ENCODE assay signal across 11 mouse cellular contexts in the genomic region with DNA sequence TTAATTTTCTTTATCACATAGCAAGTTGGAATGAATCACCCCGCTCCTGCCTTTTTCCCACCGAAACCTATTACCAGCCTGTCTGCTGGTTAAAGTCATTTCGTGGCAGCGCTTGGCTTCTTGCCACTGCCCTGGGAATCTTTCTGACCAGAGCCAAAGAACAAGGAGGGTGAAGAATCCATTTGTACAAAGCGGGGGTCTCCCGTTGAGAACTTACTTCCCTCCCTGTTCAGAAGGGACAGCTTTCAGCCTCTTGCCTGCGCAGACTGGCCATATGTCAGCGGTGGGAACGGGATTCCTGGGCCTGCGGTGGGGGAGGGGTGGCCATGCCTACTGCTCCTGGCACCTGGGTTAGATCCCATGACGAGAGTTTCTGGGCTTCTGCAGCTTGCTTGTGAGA. TPM values are rescaled to one million over a fixed set of nuclear protein-coding genes. Genes with fewer than 3 reads are reported as not detected.
A peak's percentile ranks its signal among the peaks of the same experiment; 100 is the strongest.
DNase-seq lines count a peak whose midpoint lies in the region; ATAC-seq and TF ChIP-seq lines count a peak whose summit lies in the region.
"Had no signal": no experiment of that assay in that cellular context is flagged by ENCODE, and none has a peak within 500 bp of the region (broad histone marks: within the 10 kb centered on the region; RNA-seq: fewer than 3 reads in every experiment).

No protein-coding gene starts in this region.

- no peaks in the 10 kb centered on the region for H3K27me3 ChIP-seq in stomach, embryonic 14.5 days (ENCODE audit: control insufficient read depth, insufficient read depth, low read length)
- no peaks in the 10 kb centered on the region for H3K27me3 ChIP-seq in stomach, postnatal 0 days (ENCODE audit: control insufficient read depth, insufficient read depth, low read length)
- H3K27me3 ChIP-seq in embryonic facial prominence, embryonic 14.5 days (replicated peaks; ENCODE audit: control insufficient read depth, insufficient read depth, low read length) = no peaks in the 10 kb centered on the region
- no peaks in the 10 kb centered on the region for H3K27me3 ChIP-seq in limb, embryonic 11.5 days (ENCODE audit: control insufficient read depth, insufficient read depth, low read length)
- H3K27me3 ChIP-seq in kidney, adult 2 months (replicated peaks; ENCODE audit: control insufficient read depth, insufficient read depth, low read length) = no peaks in the 10 kb centered on the region

- TF ChIP-seq CTCF in stomach, postnatal 0 days (IDR thresholded peaks at IDR 0.05; ENCODE audit: low read depth) = no peak
- TF ChIP-seq CTCF in kidney, adult 2 months (conservative IDR thresholded peaks at IDR 0.05; ENCODE audit: insufficient read depth, insufficient read length, low read depth, low read length) = no peak

- H3K9me3 ChIP-seq in stomach, embryonic 14.5 days (ENCODE audit: control insufficient read depth, low read depth, low read length) = no peaks in the 10 kb centered on the region
- H3K9me3 ChIP-seq in stomach, postnatal 0 days (ENCODE audit: control insufficient read depth, low read length) = no peaks in the 10 kb centered on the region
- H3K9me3 ChIP-seq in embryonic facial prominence, embryonic 14.5 days (ENCODE audit: control insufficient read depth, low read length) = no peaks in the 10 kb centered on the region
- no peaks in the 10 kb centered on the region for H3K9me3 ChIP-seq in limb, embryonic 11.5 days (ENCODE audit: control insufficient read depth, low read length)

- no peak for TF ChIP-seq EP300 in stomach, postnatal 0 days (optimal IDR thresholded peaks at IDR 0.05)

- no peak for TF ChIP-seq POLR2A in kidney, adult 2 months (IDR thresholded peaks at IDR 0.05; ENCODE audit: low read depth, low read length)

- H3K9ac ChIP-seq in stomach, embryonic 14.5 days (replicated peaks; ENCODE audit: low read depth, low read length) = no peak overlapping the region
- no peak overlapping the region for H3K9ac ChIP-seq in stomach, postnatal 0 days (ENCODE audit: low read length)
- no peak overlapping the region for H3K9ac ChIP-seq in embryonic facial prominence, embryonic 14.5 days (ENCODE audit: low read depth, low read length)
- H3K9ac ChIP-seq in limb, embryonic 11.5 days (ENCODE audit: low read length) = no peak overlapping the region

- H3K4me3 ChIP-seq in stomach, embryonic 14.5 days (ENCODE audit: low read depth, low read length) = no peak overlapping the region
- H3K4me3 ChIP-seq in stomach, postnatal 0 days (ENCODE audit: low read depth, low read length) = no peak overlapping the region
- H3K4me3 ChIP-seq in embryonic facial prominence, embryonic 14.5 days (ENCODE audit: low read depth, low read length) = no peak overlapping the region
- no peak overlapping the region for H3K4me3 ChIP-seq in limb, embryonic 11.5 days (ENCODE audit: low read depth, low read length)
- H3K4me3 ChIP-seq in kidney, adult 2 months (ENCODE audit: insufficient read depth, low read depth, low read length) = no peak overlapping the region

- H3K4me2 ChIP-seq in stomach, embryonic 14.5 days (replicated peaks; ENCODE audit: low read depth, low read length) = 0 out of 2 replicates have a peak overlapping the region, but pooled peaks have one; percentile 8
- no peak overlapping the region for H3K4me2 ChIP-seq in stomach, postnatal 0 days (replicated peaks; ENCODE audit: low read depth)
- H3K4me2 ChIP-seq in embryonic facial prominence, embryonic 14.5 days (ENCODE audit: low read depth, low read length) = peak overlapping the region; percentile 39
- no peak overlapping the region for H3K4me2 ChIP-seq in limb, embryonic 11.5 days (ENCODE audit: low read depth, severe bottlenecking)

- WGBS in stomach, embryonic 14.5 days = 38% methylated on average over 11 of the region's 11 CpGs
- WGBS in stomach, postnatal 0 days = 58% methylated on average over 11 of the region's 11 CpGs
- 48% methylated on average over 11 of the region's 11 CpGs for WGBS in embryonic facial prominence, embryonic 14.5 days
- 38% methylated on average over 11 of the region's 11 CpGs for WGBS in limb, embryonic 11.5 days
- WGBS in kidney, adult 2 months = 56% methylated on average over 11 of the region's 11 CpGs

- H3K4me1 ChIP-seq in stomach, embryonic 14.5 days (ENCODE audit: control insufficient read depth, insufficient read depth, low read length) = peaks cover 5% of the 10 kb centered on the region; the same call in 1 of the 2 replicates
- no peaks in the 10 kb centered on the region for H3K4me1 ChIP-seq in stomach, postnatal 0 days (replicated peaks; ENCODE audit: control insufficient read depth, insufficient read depth)
- H3K4me1 ChIP-seq in embryonic facial prominence, embryonic 14.5 days (ENCODE audit: control insufficient read depth, insufficient read depth, low read length) = peaks cover 13% of the 10 kb centered on the region
- H3K4me1 ChIP-seq in limb, embryonic 11.5 days (ENCODE audit: control insufficient read depth, insufficient read depth, low read length) = peaks cover 9% of the 10 kb centered on the region
- no peaks in the 10 kb centered on the region for H3K4me1 ChIP-seq in kidney, adult 2 months (ENCODE audit: control insufficient read depth, insufficient read depth, low read length)

- no peak overlapping the region for H3K27ac ChIP-seq in stomach, embryonic 14.5 days (ENCODE audit: low read length)
- H3K27ac ChIP-seq in stomach, postnatal 0 days (replicated peaks) = no peak overlapping the region
- H3K27ac ChIP-seq in embryonic facial prominence, embryonic 14.5 days (replicated peaks; ENCODE audit: low read depth, low read length) = no peak overlapping the region
- no peak overlapping the region for H3K27ac ChIP-seq in limb, embryonic 11.5 days (replicated peaks; ENCODE audit: low read depth, low read length)
- H3K27ac ChIP-seq in kidney, adult 2 months (ENCODE audit: insufficient read depth, low read depth, low read length) = no peak overlapping the region

- no peak for DNase-seq in stomach, postnatal 0 days (ENCODE audit: low spot score)
- DNase-seq in embryonic facial prominence, embryonic 14.5 days (ENCODE audit: low spot score) = no peak
- peak; percentile 53 for DNase-seq in limb, embryonic 11.5 days (ENCODE audit: low spot score)
- peak; percentile 56 for DNase-seq in retina, postnatal 1 day
- DNase-seq in kidney, adult 2 months = no peak
- DNase-seq in B cell, adult 2 months = no peak
- DNase-seq: heart, postnatal 4 days; lung, postnatal 4 days; right cerebral cortex, postnatal 14 days had no signal

- no peaks in the 10 kb centered on the region for H3K36me3 ChIP-seq in stomach, embryonic 14.5 days (ENCODE audit: control insufficient read depth, insufficient read depth, low read length)
- H3K36me3 ChIP-seq in stomach, postnatal 0 days (ENCODE audit: control insufficient read depth, insufficient read depth, low read length) = no peaks in the 10 kb centered on the region
- H3K36me3 ChIP-seq in embryonic facial prominence, embryonic 14.5 days (ENCODE audit: control insufficient read depth, insufficient read depth, low read length) = no peaks in the 10 kb centered on the region
- no peaks in the 10 kb centered on the region for H3K36me3 ChIP-seq in limb, embryonic 11.5 days (ENCODE audit: control insufficient read depth, insufficient read depth, low read length)
- no peaks in the 10 kb centered on the region for H3K36me3 ChIP-seq in kidney, adult 2 months (ENCODE audit: control insufficient read depth, insufficient read depth, low read length)

- ATAC-seq in stomach, embryonic 14.5 days (ENCODE audit: insufficient number of reproducible peaks, insufficient read depth, low FRiP score, low read depth) = no peak
- ATAC-seq in stomach, postnatal 0 days (ENCODE audit: low FRiP score, low TSS enrichment) = no peak
- no peak for ATAC-seq in embryonic facial prominence, embryonic 14.5 days (ENCODE audit: low read depth)
- no peak for ATAC-seq in limb, embryonic 11.5 days (ENCODE audit: insufficient number of reproducible peaks, low FRiP score, low TSS enrichment, low read depth)
- no peak for ATAC-seq in monocyte, adult 5-6 weeks (replicated peaks; ENCODE audit: insufficient number of reproducible peaks, low FRiP score, low TSS enrichment, poor library complexity, severe bottlenecking)

RNA-seq across cellular contexts. Expression of a gene that starts 21.4 kb away (rescaled TPM):
- polyA plus RNA-seq in stomach, embryonic 14.5 days (2014; fragmentation: Nextera tagmentation; extraction: Ambion mirVana) = 1.6 and 1.7 TPM in 2 replicates
- 0.85 and 1.3 TPM in 2 replicates for polyA plus RNA-seq in stomach, postnatal 0 days (2015; fragmentation: Nextera tagmentation; extraction: Ambion mirVana)
- 4.0 and 4.1 TPM in 2 replicates for polyA plus RNA-seq in embryonic facial prominence, embryonic 14.5 days (2014; fragmentation: Nextera tagmentation; extraction: Ambion mirVana)
- 5.0 and 8.9 TPM in 2 replicates for polyA plus RNA-seq in limb, embryonic 11.5 days (2014; fragmentation: Nextera tagmentation; extraction: Ambion mirVana)
- 2.8 and 3.6 TPM in 2 replicates for polyA plus RNA-seq in kidney, adult 2 months (2012; rRNA removed)
- 0.68 to 3.7 TPM (median 1.2 TPM) in 3 replicates for total RNA-seq in monocyte, adult 5-6 weeks (2017)

RNA-seq across cellular contexts. Expression of a gene that starts 56.0 kb away (rescaled TPM):
- 194 and 195 TPM in 2 replicates for polyA plus RNA-seq in stomach, embryonic 14.5 days (2014; fragmentation: Nextera tagmentation; extraction: Ambion mirVana)
- polyA plus RNA-seq in stomach, postnatal 0 days (2015; fragmentation: Nextera tagmentation; extraction: Ambion mirVana) = 126 and 145 TPM in 2 replicates
- 171 and 176 TPM in 2 replicates for polyA plus RNA-seq in embryonic facial prominence, embryonic 14.5 days (2014; fragmentation: Nextera tagmentation; extraction: Ambion mirVana)
- 284 and 285 TPM in 2 replicates for polyA plus RNA-seq in limb, embryonic 11.5 days (2014; fragmentation: Nextera tagmentation; extraction: Ambion mirVana)
- 43.9 and 68.8 TPM in 2 replicates for polyA plus RNA-seq in kidney, adult 2 months (2012; rRNA removed)
- 160 to 206 TPM (median 163 TPM) in 3 replicates for total RNA-seq in monocyte, adult 5-6 weeks (2017)

Comparison
In these comparisons a context has a peak if more than half of its experiments do, and no peak if none do; other contexts are left out.
1. H3K4me2 ChIP-seq: peak in stomach, embryonic 14.5 days (single experiment) and embryonic facial prominence, embryonic 14.5 days (single experiment); none in stomach, postnatal 0 days (single experiment) and limb, embryonic 11.5 days (single experiment).
2. DNase-seq: peak in limb, embryonic 11.5 days (single experiment) and retina, postnatal 1 day (single experiment); none in stomach, postnatal 0 days (single experiment), embryonic facial prominence, embryonic 14.5 days (single experiment), kidney, adult 2 months (single experiment) and B cell, adult 2 months (0 of 2).